ENCODE assay signal across 8 mouse cellular contexts in the genomic region with DNA sequence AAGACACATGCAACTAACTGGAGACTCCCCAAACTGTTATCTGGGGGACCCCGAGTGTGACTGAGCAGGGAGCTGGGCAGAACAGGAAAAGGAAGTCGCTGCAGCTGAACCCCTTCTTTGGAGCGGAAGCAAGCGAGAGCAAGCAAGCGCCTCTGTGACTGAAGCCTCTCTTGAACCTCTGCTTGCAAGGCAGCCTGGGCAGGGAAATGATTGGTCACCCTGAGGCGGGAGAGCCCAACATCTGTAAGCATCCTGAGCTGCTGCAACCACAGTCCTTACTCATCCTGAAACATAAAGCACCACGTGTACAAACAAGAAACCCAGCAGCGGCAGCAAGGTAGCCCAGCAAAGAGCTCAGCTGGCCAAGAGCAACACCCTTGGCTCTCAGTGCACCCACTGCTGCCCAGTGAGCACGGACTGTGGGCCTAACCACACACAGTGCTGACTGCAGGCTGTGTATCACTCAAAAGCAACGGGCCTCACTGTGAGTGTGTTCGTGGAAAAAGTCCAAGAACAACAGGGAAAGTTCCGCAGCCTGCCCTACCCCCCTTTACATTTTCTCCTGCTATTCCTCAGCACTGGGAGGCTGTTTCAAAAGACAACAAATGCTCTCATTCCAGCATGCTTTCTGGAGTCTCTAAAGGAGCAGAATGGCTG.
DNase-seq lines count a peak whose midpoint lies in the region; ATAC-seq and TF ChIP-seq lines count a peak whose summit lies in the region.

No protein-coding gene starts in this region.

- no peaks in the 10 kb centered on the region for H3K36me3 ChIP-seq in heart, adult 2 months (ENCODE audit: control insufficient read depth, insufficient read depth, low read length)
- H3K36me3 ChIP-seq in intestine, postnatal 0 days (ENCODE audit: control insufficient read depth, insufficient read depth) = no peaks in the 10 kb centered on the region; the same call in 1 of the 2 replicates
- H3K36me3 ChIP-seq in midbrain, embryonic 10.5 days = no peaks in the 10 kb centered on the region

- H3K9me3 ChIP-seq in intestine, postnatal 0 days (ENCODE audit: control insufficient read depth) = no peaks in the 10 kb centered on the region
- H3K9me3 ChIP-seq in midbrain, embryonic 10.5 days (replicated peaks) = no peaks in the 10 kb centered on the region

- no peak overlapping the region for H3K4me2 ChIP-seq in intestine, postnatal 0 days (replicated peaks; ENCODE audit: low read depth)

- TF ChIP-seq EP300 in heart, adult 2 months (IDR thresholded peaks at IDR 0.05; ENCODE audit: insufficient read depth, low read depth, low read length) = no peak

- H3K9ac ChIP-seq in heart, adult 2 months (ENCODE audit: low read depth, low read length) = no peak overlapping the region
- no peak overlapping the region for H3K9ac ChIP-seq in intestine, postnatal 0 days (ENCODE audit: low read depth, low read length)

- ATAC-seq in intestine, postnatal 0 days = no peak

- H3K4me1 ChIP-seq in heart, adult 2 months (ENCODE audit: control insufficient read depth, insufficient read depth, low read length) = peaks cover 8% of the 10 kb centered on the region
- peaks cover 13% of the 10 kb centered on the region; the same call in 1 of the 2 replicates for H3K4me1 ChIP-seq in intestine, postnatal 0 days (replicated peaks; ENCODE audit: control insufficient read depth, insufficient read depth, low read length)
- peaks cover 32% of the 10 kb centered on the region for H3K4me1 ChIP-seq in midbrain, embryonic 10.5 days

- no peaks in the 10 kb centered on the region for H3K27me3 ChIP-seq in heart, adult 2 months (ENCODE audit: control insufficient read depth, insufficient read depth, low read length)
- no peaks in the 10 kb centered on the region for H3K27me3 ChIP-seq in intestine, postnatal 0 days (replicated peaks; ENCODE audit: control insufficient read depth, insufficient read depth, low read length)
- no peaks in the 10 kb centered on the region for H3K27me3 ChIP-seq in midbrain, embryonic 10.5 days (ENCODE audit: low read depth, poor library complexity, severe bottlenecking)

- no peaks in the 10 kb centered on the region for H3K79me2 ChIP-seq in heart, adult 2 months (replicated peaks; ENCODE audit: control insufficient read depth, insufficient read depth, low read length)

- DNase-seq in CD4-positive, CD25-positive, alpha-beta regulatory T cell, adult 2 months (ENCODE audit: low read depth, low spot score) = peak; percentile 62
- DNase-seq in T-cell, adult 2 months (ENCODE audit: low spot score) = peak; percentile 35
- DNase-seq in heart, adult 2 months = peak; percentile 44 to 46
- DNase-seq in midbrain, embryonic 10.5 days (ENCODE audit: low spot score) = peak; percentile 44
- DNase-seq in thymus, adult 18-20 months = peak; percentile 32 to 53
- DNase-seq in left cerebral cortex, postnatal 4 days = no peak
- DNase-seq in layer of hippocampus, postnatal 10 days (ENCODE audit: low spot score in 2 of 2) = no peak

- H3K27ac ChIP-seq in heart, adult 2 months = no peak overlapping the region
- peak overlapping the region; percentile 50 for H3K27ac ChIP-seq in intestine, postnatal 0 days (ENCODE audit: low read depth, low read length)
- peak overlapping the region; percentile 82 for H3K27ac ChIP-seq in midbrain, embryonic 10.5 days (replicated peaks)

- intact Hi-C loops in heart, adult 2 months (cut with DNase I) = loop anchor here (5.0 kb wide), 1 partner anchor 96 kb away; no protein-coding TSS in a partner anchor
- intact Hi-C loops in left cerebral cortex, postnatal 4 days (cut with DNase I) = no loop called here

- H3K4me3 ChIP-seq in heart, adult 2 months = no peak overlapping the region
- no peak overlapping the region for H3K4me3 ChIP-seq in intestine, postnatal 0 days (ENCODE audit: low read depth, low read length)
- 0 out of 2 replicates have a peak overlapping the region, but pooled peaks have one; percentile 5 for H3K4me3 ChIP-seq in midbrain, embryonic 10.5 days

- TF ChIP-seq CTCF in heart, adult 2 months (IDR thresholded peaks at IDR 0.05) = no peak
- TF ChIP-seq CTCF in intestine, postnatal 0 days (IDR thresholded peaks at IDR 0.05; ENCODE audit: low read depth) = no peak

- no peak for TF ChIP-seq POLR2A in heart, adult 2 months (IDR thresholded peaks at IDR 0.05; ENCODE audit: insufficient read depth, low read depth, low read length)

- 25% methylated on average over 12 of the region's 12 CpGs for WGBS in heart, adult 2 months
- WGBS in intestine, postnatal 0 days = 42% methylated on average over 12 of the region's 12 CpGs
- WGBS in midbrain, embryonic 10.5 days = 22% methylated on average over 12 of the region's 12 CpGs

Comparison
In these comparisons a context has a peak if more than half of its experiments do, and no peak if none do; other contexts are left out.
1. DNase-seq: peak in CD4-positive, CD25-positive, alpha-beta regulatory T cell, adult 2 months (single experiment), T-cell, adult 2 months (single experiment), heart, adult 2 months (2 of 2), midbrain, embryonic 10.5 days (single experiment) and thymus, adult 18-20 months (2 of 2); none in left cerebral cortex, postnatal 4 days (single experiment) and layer of hippocampus, postnatal 10 days (0 of 2).